Mouse (Mus musculus): ENCODE measurements at regions not wholly inside any gene's neighbourhood (a gene's known extent, or its start where the extent isn't known, plus 50 kb on each side); places are given as distances from the start of the nearest gene placed in this dataset.

GRCm38 (mm10) chrX:140164859-140165258 is 102.2 kb downstream of the Pih1h3b start:
- no peak overlapping the region for H3K9ac ChIP-seq
- 75% methylated on average over 2 of the region's 2 CpGs for whole genome bisulfite sequencing
- H3K27ac ChIP-seq = no peak overlapping the region
- no peaks in the 10 kb centered on the region for H3K27me3 ChIP-seq (replicated peaks)
- H3K9me3 ChIP-seq = no peaks in the 10 kb centered on the region
- no peak overlapping the region for H3K4me3 ChIP-seq
- no peak overlapping the region for H3K4me2 ChIP-seq (replicated peaks)
- no peaks in the 10 kb centered on the region for H3K4me1 ChIP-seq
- no peaks in the 10 kb centered on the region for H3K36me3 ChIP-seq
- ATAC-seq (ENCODE audit: low FRiP score, low read depth) = no peak

GRCm38 (mm10) chrX:140165966-140166365 is 103.3 kb downstream of the Pih1h3b start:
- H3K4me1 ChIP-seq = no peaks in the 10 kb centered on the region
- H3K9ac ChIP-seq = no peak overlapping the region
- no peak overlapping the region for H3K4me3 ChIP-seq
- H3K36me3 ChIP-seq = no peaks in the 10 kb centered on the region
- no peak for ATAC-seq (ENCODE audit: low FRiP score, low read depth)
- no peaks in the 10 kb centered on the region for H3K9me3 ChIP-seq
- no peak overlapping the region for H3K27ac ChIP-seq
- no peaks in the 10 kb centered on the region for H3K27me3 ChIP-seq (replicated peaks)
- 86% methylated on average over 3 of the region's 3 CpGs for WGBS
- H3K4me2 ChIP-seq (replicated peaks) = no peak overlapping the region

GRCm38 (mm10) chrX:140179850-140180249 is 117.2 kb downstream of the Pih1h3b start:
- Histone ChIP-seq H3K4me3 (no peak overlapping the region), H3K4me2 (replicated peaks) (no peak overlapping the region), H3K4me1 (no peaks in the 10 kb centered on the region), H3K9ac (no peak overlapping the region), H3K9me3 (no peaks in the 10 kb centered on the region), H3K36me3 (no peaks in the 10 kb centered on the region), H3K27me3 (replicated peaks) (no peaks in the 10 kb centered on the region), H3K27ac (no peak overlapping the region)
- WGBS = 84% methylated on average over 4 of the region's 4 CpGs
- no peak for ATAC-seq (ENCODE audit: low FRiP score, low read depth)

GRCm38 (mm10) chrX:140183003-140183402 is 120.3 kb downstream of the Pih1h3b start:
- ATAC-seq (ENCODE audit: low FRiP score, low read depth) = no peak

GRCm38 (mm10) chrX:140203676-140204075 is 138.4 kb upstream of the Frmpd3 start:
- H3K27ac ChIP-seq = no peak overlapping the region
- H3K4me3 ChIP-seq = no peak overlapping the region
- H3K9ac ChIP-seq = no peak overlapping the region
- ATAC-seq (ENCODE audit: low FRiP score, low read depth) = no peak
- peaks cover 3% of the 10 kb centered on the region; the same call in 1 of the 2 replicates for H3K27me3 ChIP-seq (replicated peaks)
- H3K4me2 ChIP-seq (replicated peaks) = no peak overlapping the region
- no peaks in the 10 kb centered on the region for H3K36me3 ChIP-seq
- no peaks in the 10 kb centered on the region for H3K4me1 ChIP-seq
- H3K9me3 ChIP-seq = no peaks in the 10 kb centered on the region
- 83% methylated on average over 3 of the region's 3 CpGs for WGBS

More at GRCm38 (mm10) chrX:140183003-140183402, 120.3 kb downstream of the Pih1h3b start:
- Histone ChIP-seq H3K9ac (no peak overlapping the region), H3K9me3 (no peaks in the 10 kb centered on the region), H3K4me3 (no peak overlapping the region), H3K36me3 (no peaks in the 10 kb centered on the region), H3K4me2 (replicated peaks) (no peak overlapping the region), H3K27ac (no peak overlapping the region), H3K4me1 (no peaks in the 10 kb centered on the region), H3K27me3 (replicated peaks) (no peaks in the 10 kb centered on the region)
- 90% methylated on average over 3 of the region's 3 CpGs for WGBS

GRCm38 (mm10) chrX:140208791-140209190 is 133.3 kb upstream of the Frmpd3 start:
- Histone ChIP-seq H3K27me3 (replicated peaks) (peaks cover 2% of the 10 kb centered on the region; the same call in 1 of the 2 replicates), H3K27ac (no peak overlapping the region), H3K9me3 (no peaks in the 10 kb centered on the region), H3K9ac (no peak overlapping the region), H3K4me3 (no peak overlapping the region), H3K4me2 (replicated peaks) (no peak overlapping the region), H3K36me3 (no peaks in the 10 kb centered on the region), H3K4me1 (no peaks in the 10 kb centered on the region)
- 47% methylated on average over 3 of the region's 3 CpGs for WGBS
- no peak for ATAC-seq (ENCODE audit: low FRiP score, low read depth)

GRCm38 (mm10) chrX:140212644-140213361 is 129.3 kb upstream of the Frmpd3 start:
- Histone ChIP-seq H3K27ac (no peak overlapping the region), H3K4me2 (replicated peaks) (no peak overlapping the region), H3K4me3 (no peak overlapping the region), H3K36me3 (no peaks in the 10 kb centered on the region), H3K27me3 (replicated peaks) (peaks cover 8% of the 10 kb centered on the region), H3K9ac (no peak overlapping the region), H3K9me3 (no peaks in the 10 kb centered on the region), H3K4me1 (no peaks in the 10 kb centered on the region)
- 0 out of 2 replicates have a peak, but pooled peaks have one; percentile 61 for ATAC-seq (ENCODE audit: low FRiP score, low read depth)
- 44% methylated on average over 3 of the region's 3 CpGs for WGBS

- WGBS = 61% methylated on average over 4 of the region's 4 CpGs
- H3K36me3 ChIP-seq = no peaks in the 10 kb centered on the region
- no peak overlapping the region for H3K4me3 ChIP-seq
- H3K9me3 ChIP-seq = no peaks in the 10 kb centered on the region
- H3K9ac ChIP-seq = no peak overlapping the region
- H3K4me2 ChIP-seq (replicated peaks) = no peak overlapping the region
- H3K27ac ChIP-seq = no peak overlapping the region
- no peaks in the 10 kb centered on the region for H3K4me1 ChIP-seq
- ATAC-seq (ENCODE audit: low FRiP score, low read depth) = no peak
- peaks cover 9% of the 10 kb centered on the region for H3K27me3 ChIP-seq (replicated peaks)
Observed at GRCm38 (mm10) chrX:140214198-140214849, 127.7 kb upstream of the Frmpd3 start.

- Histone ChIP-seq H3K4me1 (no peaks in the 10 kb centered on the region), H3K9ac (no peak overlapping the region), H3K27ac (no peak overlapping the region), H3K9me3 (no peaks in the 10 kb centered on the region), H3K4me2 (replicated peaks) (no peak overlapping the region), H3K4me3 (no peak overlapping the region), H3K36me3 (no peaks in the 10 kb centered on the region), H3K27me3 (replicated peaks) (no peaks in the 10 kb centered on the region)
- ATAC-seq (ENCODE audit: low FRiP score, low read depth) = no peak
- WGBS = 82% methylated on average over 4 of the region's 4 CpGs
Observed at GRCm38 (mm10) chrX:140255790-140256189, 86.3 kb upstream of the Frmpd3 start.

- H3K36me3 ChIP-seq = no peaks in the 10 kb centered on the region
- 67% methylated on average over 5 of the region's 5 CpGs for WGBS
- no peak overlapping the region for H3K9ac ChIP-seq
- ATAC-seq (ENCODE audit: low FRiP score, low read depth) = no peak
- 0 out of 2 replicates have a peak, but pooled peaks cover 10% of the 10 kb centered on the region for H3K27me3 ChIP-seq (replicated peaks)
- H3K9me3 ChIP-seq = no peaks in the 10 kb centered on the region
- H3K4me2 ChIP-seq (replicated peaks) = no peak overlapping the region
- H3K4me3 ChIP-seq = no peak overlapping the region
- H3K27ac ChIP-seq = no peak overlapping the region
- H3K4me1 ChIP-seq = no peaks in the 10 kb centered on the region
Observed at GRCm38 (mm10) chrX:140269742-140270457, 72.2 kb upstream of the Frmpd3 start.

- Histone ChIP-seq H3K4me2 (replicated peaks) (peak overlapping the region; percentile 66), H3K27ac (peak overlapping the region; percentile 37; the same call in 1 of the 2 replicates), H3K27me3 (replicated peaks) (peaks cover 44% of the 10 kb centered on the region), H3K36me3 (no peaks in the 10 kb centered on the region), H3K9ac (peak overlapping the region; percentile 66), H3K4me3 (peak overlapping the region; percentile 56), H3K9me3 (no peaks in the 10 kb centered on the region), H3K4me1 (0 out of 2 replicates have a peak, but pooled peaks cover 7% of the 10 kb centered on the region)
- ATAC-seq (ENCODE audit: low FRiP score, low read depth) = peak; percentile 55
- 14% methylated on average over 44 of the region's 54 CpGs for WGBS
Observed at GRCm38 (mm10) chrX:140277327-140277947, 64.6 kb upstream of the Frmpd3 start.

All from neural tube, embryonic 12.5 days (tissue).